Mouse (Mus musculus): ENCODE data around the gene Reck. TPM values are rescaled to one million over a fixed set of nuclear protein-coding genes. Genes with fewer than 3 reads are reported as not detected.

Reck gene
- 1 to 10 TPM; 5.9 to 6.5 TPM for total RNA-seq (2021)
- long read RNA-seq, experiment 1, partial matches to known transcripts = 0 of 1 reads
- long read RNA-seq, experiment 1, other reads (novel, unspliced or antisense) = 1 of 1 reads
- long read RNA-seq, experiment 2, full-length matches to known transcripts = 2 of 3 reads
- long read RNA-seq, experiment 2, partial matches to known transcripts = 1 of 3 reads
- long read RNA-seq, experiment 2, other reads (novel, unspliced or antisense) = 0 of 3 reads

DNA sequence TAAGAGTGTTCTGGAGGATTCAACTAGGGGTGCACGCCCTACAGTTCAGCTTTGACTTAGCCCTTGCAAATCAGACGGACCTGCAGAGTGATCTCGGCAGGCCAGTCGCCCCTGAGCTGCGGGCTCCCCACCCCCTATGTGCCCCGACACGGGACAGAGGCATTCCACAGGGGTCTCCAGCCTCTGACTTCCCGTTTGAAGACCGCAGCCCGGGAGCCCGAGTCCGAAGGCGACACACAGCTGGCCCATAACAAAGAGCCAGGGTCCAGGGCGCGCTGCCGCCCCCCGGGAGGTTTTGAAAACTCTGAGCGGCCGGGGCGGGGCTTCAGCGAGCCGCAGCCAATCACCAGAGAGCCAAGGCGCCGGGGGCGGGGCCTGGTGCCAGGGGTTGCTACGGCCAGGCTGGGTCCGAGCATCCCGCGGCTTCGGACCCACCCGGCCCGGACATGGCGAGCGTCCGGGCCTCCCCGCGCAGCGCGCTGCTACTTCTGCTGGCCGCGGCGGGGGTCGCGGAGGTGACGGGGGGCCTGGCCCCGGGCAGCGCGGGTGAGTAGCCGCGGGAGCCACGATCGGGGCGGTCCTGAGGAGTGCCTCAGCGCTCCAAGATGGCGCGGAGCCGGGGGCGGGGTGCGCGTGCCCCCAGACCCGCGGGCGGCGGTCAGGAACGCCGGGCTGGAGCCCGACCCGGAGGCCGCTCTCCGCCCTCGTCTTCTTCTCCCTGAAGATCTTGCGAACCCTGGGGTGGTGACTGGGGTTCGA, at the start of gene Reck:
Gene Reck (plus strand): TSS at position 371 of the 759 bp plus-strand sequence.
- peak; percentile 79 to 83 for DNase-seq (ENCODE audit: low spot score in 2 of 2)

DNA sequence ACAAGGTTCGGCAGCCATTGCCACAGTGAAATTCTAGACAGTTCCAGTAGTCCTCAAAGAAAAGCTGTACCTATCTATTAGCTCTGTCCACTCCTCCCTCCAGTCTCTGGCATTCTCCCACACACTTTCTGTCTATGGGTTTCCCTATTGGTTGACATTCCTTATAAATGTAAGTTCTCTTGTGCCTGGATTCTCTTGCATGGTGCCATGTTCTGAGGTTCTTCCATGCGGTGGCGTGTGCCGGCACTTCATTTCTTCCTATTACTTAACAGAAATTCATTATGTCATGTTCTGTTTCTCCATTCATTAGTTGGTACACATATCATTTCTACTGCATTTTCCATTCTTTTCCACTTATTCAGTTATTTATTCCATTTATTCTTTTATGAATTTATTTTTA, 46.5 kb upstream of the Reck start:
- no peak for DNase-seq (ENCODE audit: low spot score in 2 of 2)

DNA sequence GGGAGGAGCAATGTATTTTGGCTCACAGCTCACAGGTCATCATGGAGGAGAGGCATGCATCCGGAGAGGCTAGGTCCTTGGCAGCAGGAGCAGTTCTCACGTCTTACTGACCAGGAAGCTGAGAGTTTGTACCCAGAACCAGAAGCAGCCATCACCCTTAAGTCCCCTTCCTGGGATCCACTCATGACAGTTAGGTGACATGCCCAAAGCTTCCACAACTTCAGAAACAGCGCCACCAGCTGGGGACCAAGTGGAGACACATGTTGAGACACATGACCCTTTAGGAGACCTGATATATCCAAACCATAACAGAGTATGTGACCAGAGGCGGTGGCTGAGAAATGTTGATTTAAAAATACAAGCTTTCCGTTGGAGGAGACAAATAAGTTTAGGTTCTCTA, 43.3 kb upstream of the Reck start:
- no peak for DNase-seq (ENCODE audit: low spot score in 2 of 2)

DNA sequence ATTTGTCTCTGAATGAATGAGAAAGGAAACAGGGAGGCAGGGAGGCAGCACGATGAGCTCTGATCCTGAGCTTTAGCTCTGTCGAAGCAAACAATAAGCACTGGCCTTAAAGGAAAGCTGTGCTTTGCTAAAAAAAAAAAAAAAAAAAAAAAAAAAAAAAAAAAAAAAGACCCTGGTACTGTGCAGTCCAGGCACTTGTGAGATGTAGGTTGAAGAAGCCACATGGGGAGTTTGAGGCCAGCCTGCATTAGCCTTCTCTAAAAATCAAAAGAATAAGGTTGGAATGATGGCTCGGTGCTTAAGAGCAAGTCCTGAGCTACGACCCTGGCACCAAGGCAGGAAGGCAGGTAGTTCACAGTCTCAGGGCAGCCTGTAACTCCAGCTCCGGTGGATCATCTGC, 41.6 kb upstream of the Reck start:
- no peak for DNase-seq (ENCODE audit: low spot score in 2 of 2)

DNA sequence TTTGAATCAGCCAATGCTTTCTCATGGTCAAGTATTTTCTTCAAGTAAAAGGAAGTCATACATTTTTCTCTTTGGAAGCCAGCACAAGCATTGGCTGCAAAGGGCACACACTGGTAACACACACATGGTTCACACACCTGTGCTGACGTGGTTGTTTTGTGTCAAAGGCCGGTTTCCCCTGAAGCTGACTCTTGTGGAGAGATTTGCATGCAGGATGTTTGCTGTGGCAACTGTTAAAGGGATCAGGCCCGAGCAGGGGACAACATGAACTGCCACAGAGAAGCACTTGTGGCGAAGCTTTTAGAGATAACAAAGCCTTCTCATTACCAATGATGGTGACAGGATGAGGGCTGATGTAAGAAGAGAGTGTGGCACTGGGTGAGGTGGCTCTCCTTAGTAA, 40.6 kb upstream of the Reck start:
- no peak for DNase-seq (ENCODE audit: low spot score in 2 of 2)

DNA sequence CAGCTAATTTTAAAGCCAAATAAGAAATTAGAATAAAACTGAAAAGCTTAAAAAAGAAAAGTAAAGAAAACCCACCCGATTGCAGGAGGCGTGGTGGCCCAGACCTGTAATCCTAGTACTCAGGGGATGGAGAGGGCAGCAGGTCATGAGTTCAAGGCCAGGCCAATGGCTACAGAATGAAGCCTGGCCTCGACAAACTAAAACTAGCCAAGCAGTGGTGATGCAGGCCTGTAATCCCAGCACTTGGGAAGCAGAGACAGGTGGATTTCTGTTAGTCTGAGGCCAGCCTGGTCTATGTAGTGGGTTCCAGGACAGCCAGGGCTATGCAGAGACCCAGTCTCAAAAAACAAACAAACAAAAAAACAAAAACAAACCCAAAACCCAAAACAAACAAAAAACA, 37.0 kb upstream of the Reck start:
- DNase-seq (ENCODE audit: low spot score in 2 of 2) = no peak

DNA sequence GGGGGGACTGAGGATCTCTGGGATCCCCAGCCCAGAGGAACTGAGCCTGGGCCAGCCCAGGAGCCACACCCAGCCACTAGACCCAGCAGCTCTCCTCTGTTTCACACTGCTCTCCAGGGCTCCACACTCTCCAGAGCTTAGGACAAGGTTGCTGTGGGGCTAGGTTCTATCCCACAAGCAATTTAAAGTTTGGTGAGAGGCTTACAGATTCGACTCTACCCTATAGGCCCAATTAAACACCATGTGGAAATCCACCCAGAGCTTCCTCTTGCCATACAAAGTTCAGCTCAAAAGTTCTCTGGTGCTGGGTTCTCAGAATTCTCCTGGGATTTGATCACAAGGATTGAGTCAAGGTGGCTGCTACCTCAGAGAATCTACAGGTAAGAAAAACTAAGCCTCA, 35.2 kb upstream of the Reck start, which contains the start of gene Olfr157:
Gene Olfr157 (minus strand): TSS at position 101 of the 400 bp plus-strand sequence.
- DNase-seq (ENCODE audit: low spot score in 2 of 2) = no peak

DNA sequence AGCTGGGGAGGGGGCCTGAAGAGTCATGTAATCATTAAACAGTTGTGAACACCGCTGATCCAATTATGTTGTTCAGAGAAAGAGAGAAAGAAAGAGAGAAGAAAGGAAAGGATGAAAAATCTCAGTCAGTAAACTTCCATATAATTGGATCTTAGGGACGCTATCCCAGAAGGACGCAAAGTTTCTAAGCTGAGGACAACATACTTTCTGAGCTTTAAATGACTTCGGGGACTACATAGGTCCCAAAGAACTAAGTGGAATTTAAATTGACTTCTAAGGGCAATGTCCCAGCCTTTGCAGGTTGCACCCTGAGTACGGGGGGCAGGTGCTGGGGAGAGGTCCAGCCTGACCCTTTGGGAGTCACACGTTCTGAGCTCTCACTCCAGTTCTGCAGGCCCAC, 24.1 kb upstream of the Reck start, which contains the start of gene Olfr155:
Gene Olfr155 (plus strand): TSS at position 301 of the 400 bp plus-strand sequence.
- no peak for DNase-seq (ENCODE audit: low spot score in 2 of 2)

DNA sequence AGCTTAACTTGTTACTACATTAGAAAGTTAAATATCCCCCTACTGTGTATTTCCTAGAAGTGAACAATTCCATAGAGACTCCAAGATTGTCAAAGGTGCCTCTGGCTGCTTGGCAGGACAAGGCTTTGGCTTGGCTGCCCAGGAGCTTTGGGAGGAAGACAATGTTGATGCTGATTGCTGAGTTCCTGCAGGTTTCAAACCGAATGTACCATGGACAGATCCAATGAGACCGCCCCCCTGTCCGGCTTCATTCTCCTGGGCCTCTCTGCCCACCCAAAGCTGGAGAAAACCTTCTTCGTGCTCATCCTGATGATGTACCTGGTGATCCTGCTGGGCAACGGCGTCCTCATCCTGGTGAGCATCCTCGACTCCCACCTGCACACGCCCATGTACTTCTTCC, 21.2 kb upstream of the Reck start:
- no peak for DNase-seq (ENCODE audit: low spot score in 2 of 2)

DNA sequence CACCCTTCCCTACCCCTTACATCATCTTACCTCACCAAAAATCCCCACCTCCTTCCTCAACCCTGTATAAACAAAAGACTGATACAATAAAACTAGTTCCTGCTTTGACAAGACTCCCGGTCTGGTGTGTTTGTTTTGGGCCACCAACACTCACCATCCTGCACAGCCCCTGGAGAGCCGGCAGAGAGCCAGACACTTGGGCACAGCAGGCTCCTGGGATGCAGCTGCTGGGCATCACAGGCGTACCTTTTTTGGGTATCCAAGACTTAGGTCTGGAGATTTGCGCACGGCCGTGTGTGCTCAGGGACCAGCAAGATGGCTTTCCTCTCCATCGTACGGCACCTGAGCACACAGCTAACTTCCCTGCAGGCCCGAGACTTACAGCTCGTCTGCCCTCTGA, 15.4 kb upstream of the Reck start:
- no peak for DNase-seq (ENCODE audit: low spot score in 2 of 2)

DNA sequence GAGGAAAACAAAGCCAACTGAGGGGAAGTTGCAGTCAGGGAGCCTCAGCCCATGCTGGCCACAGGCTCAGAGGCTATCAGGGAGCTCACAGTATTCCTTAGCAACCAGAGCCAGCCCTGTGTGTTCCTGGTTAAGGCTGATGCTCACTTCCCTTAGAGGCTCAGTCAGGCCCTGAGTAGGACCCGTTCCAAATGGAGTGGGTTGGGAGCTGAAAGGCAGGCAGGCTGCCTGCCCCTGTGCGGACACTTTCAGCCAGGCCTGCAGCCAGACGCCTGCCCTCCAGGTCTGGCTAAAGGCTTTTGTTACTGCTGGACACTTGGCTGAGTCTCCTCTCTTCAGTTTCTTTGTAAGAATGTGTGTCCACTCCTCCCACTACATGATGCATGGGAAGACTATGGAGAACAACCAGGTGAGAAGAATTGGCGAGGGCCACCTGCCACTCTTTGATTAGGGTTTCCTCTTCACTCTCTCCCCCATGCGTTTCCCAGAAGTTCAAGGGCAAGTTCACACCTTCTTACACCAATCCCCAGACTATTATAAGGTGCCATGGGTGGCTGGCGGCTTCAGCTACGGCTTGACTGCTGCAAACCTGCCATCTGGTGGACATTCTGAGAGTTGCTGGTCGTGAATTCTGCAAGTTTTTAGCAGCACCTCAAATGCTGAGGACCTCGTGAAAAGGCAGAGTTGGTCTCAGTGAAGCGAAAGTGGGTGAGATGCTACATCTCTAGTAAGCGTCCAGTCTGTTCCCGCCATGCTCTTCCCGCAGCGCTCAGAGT, 14.4 kb upstream of the Reck start:
- peak; percentile 59 to 68 for DNase-seq (ENCODE audit: low spot score in 2 of 2)

DNA sequence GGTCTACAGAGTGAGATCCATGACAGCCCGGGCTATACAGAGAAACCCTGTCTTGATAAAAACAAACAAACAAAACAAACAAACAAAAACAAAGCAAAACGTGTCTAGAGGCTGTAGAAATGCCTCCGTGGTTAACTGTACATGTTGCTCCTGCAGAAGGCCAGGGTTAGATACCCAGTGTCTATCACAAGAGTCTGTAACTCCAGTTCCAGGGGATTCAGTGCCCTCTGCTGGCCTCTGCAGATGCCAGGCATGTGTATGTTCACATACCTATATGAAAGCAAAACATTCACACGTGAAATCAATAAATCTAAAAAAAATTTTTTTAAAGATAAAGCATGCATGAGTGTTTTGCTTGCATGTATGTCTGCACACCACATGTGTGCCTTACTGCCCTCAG, 12.0 kb upstream of the Reck start:
- DNase-seq (ENCODE audit: low spot score in 2 of 2) = no peak

DNA sequence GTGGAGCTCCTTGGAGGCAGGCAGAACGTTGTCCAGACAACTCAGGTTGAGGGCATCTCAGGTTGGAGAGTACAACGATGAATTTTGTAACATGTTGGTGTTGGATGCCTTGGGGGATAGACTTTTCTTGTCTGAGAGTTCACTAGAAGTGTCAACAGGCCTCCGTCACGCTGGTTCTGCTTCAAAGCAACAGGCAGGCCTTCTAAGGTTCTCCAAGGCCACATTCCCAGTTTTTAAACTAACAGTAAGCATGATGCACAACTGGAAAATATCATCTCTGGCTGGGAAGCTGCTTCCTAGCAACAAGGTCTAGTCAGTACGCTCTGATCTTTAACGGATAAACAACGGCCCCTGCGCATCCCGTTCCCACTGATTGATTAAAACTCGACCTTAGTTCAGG, 5.5 kb upstream of the Reck start:
- no peak for DNase-seq (ENCODE audit: low spot score in 2 of 2)

DNA sequence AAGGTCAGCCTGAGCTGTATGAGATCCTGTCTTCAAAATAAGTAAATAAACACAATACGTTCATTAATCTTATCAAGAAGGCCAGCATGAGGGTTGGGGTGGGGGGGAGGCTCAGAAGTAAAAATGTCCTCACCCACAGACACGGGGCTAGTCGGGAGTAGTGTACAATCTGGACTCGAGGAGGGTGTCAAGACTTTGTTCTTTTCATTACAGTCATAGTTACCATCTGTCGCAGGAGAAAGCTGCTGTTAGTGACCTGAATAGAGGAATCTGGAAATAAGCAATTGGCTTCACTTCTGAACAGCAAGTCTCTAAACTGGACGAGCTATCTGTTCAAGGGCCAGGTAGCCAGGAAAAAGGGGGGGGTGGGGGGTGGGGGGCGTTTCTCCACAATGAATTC, 829 bp upstream of the Reck start:
- no peak for DNase-seq (ENCODE audit: low spot score in 2 of 2)

DNA sequence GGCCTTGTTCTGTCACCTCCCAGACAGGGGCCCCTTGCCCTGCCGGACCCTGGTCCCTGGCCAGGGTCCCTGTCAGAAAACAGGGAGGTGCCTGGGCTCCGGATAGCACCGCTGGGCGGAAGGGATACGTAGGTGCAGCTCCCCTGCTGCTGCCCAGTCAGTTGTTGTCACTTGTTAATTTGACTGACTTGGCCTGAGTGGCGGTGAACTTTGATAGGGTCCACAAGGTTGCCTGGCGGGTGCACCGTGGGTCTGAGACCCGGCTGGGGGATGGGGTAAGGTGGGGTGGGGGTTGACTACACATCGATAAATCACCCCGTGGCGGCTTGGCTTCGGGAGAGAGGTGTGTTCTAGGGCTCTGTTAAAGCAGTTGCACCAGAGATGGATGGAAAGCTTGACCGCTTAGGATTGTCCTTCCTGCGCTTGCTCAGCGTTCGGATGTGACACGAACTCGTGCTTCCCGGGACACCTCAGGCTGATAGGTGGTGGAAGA, 635 bp downstream of the Reck start:
- DNase-seq (ENCODE audit: low spot score in 2 of 2) = peak in 1 of 2 experiments; percentile 9

DNA sequence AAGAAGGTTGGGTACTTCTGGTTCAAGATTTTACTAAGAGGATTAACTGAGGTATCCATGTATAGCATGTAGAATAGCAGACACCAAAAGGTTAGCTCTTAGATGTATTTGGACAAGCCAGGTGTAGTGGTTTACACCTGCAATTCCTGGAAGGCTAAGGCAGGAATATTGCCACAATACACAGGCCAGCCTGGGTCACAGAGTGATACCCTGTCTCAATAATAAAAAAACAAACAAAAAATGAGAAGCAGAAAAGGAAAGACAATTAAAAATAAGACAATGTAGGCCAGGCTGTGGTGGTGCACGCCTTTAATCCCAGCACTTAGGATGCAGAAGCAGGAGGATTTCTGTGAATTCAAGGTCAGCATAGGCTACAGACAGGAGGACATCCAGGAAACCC, 1.9 kb downstream of the Reck start:
- no peak for DNase-seq (ENCODE audit: low spot score in 2 of 2)

DNA sequence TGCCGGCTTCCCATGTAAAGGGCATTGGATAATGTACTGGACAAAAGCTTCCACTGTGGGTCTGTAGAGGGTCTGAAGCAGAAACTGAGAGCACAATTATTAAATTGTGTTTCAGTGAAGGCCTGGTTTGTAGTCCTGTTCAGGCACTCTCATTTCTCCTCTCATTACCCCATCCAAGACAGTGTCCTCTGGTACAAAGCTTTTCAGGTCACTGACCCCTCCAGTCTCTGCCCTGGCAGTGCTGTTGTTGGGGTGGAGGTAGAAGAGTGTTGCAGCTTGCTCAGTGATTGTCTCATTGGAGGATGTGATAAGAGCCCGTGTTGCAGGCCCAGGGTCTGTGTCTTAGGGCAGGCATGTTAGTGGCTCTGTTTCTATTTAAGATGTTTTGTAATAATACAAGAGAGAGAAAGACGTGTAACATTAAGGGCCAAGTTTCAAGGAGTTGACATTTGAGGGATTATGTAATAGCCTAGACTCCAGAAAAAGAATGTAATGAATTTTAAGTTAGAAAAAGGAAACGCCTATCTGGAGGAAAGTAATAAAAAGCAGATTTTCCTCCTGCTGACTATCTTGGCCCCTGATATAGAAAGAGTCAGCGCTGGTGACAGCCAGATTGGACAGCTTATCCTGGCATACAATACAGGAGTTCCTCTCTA, 2.9 kb downstream of the Reck start:
- no peak for DNase-seq (ENCODE audit: low spot score in 2 of 2)

DNA sequence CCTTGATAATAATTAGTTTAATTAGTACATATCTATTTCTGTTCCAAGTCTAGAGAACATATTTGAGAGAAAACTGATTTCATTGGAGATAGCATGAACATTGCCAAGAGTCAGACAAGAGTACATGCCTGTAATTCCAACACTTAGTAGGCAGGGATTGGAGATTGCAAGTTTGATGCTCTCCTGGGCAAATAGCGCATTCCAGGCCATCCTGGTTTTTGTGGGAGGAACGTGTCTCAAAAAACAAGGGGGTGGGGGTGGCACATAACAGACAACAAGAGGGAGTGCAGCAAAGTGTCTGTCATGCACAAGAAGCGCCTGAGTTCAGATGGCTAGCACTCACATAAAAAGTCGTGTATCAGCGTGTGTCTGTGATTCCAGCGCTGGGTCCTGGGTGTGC, 4.2 kb downstream of the Reck start:
- DNase-seq (ENCODE audit: low spot score in 2 of 2) = no peak

DNA sequence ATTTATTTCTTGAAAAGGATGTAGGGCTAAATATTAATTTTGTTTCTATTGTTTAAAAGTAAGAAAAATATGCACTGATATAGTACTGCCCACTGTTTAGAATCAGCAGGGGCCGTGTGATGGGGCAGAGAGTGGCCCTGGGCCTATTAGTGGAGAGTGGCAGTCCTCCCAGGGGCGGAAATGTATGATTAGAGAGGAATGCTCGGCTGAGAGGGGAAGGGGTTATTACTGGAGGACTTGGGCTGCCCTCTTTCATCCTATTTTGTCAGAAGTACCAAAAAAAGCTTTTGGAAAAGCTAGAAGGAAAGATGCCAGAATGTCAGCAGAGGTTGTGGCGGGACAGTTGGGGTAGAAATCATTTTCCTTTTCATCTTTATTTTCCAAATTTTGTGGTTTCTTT, 8.9 kb downstream of the Reck start:
- DNase-seq (ENCODE audit: low spot score in 2 of 2) = no peak

DNA sequence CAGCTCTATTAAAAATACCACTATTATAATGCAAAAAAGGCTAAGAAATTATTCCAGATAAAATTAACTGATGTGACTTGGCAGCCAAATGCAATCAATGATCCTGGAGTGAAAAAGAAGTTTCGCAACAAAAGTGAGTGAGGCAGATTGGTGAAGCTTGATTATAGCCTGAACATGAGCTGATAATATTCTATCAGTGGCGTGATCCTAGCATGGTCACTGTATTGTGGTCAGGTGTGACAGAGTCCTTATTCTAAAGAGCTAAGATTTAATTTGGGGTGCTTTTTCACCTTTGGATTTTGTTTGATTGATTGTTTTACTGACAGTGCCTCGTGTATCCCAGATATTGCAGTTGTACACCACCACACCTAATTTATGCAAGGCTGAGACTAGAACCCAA, 15.9 kb downstream of the Reck start:
- DNase-seq (ENCODE audit: low spot score in 2 of 2) = no peak

DNA sequence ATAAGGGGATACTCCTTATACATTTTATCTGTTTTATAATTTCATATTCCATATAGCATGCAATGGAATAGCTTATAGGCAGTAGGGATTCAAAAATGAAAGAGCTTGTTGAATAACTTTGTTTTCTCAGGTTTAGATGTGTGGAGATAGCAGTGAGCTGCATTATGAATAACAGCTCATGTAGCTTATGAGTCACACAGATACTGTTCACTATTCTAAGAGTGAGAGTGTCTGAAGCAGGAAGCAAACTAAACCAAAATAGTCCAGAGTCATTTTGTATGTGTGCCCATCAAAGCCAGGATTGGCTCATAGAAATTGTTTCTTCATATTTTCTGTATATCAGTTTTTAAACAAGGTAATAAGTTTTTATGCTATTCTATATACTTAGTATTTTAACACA, 21.9 kb downstream of the Reck start:
- DNase-seq (ENCODE audit: low spot score in 2 of 2) = no peak
